Mouse (Mus musculus) layer of hippocampus, adult 2 months (tissue): ENCODE results near the gene Strn. TPM values are rescaled to one million over a fixed set of nuclear protein-coding genes. Genes with fewer than 3 reads are reported as not detected.

Experiments used
- DNase-seq, 2 experiments: peaks; one replicate each; pipeline ENCODE4 v3.0.0; 2022; ENCODE audit warnings: low spot score in 2 of 2
- H3K27ac ChIP-seq: fragments of 200-600 bp; 2 replicates; pipeline ENCODE4 v1.8.1; 2022
- H3K4me3 ChIP-seq: fragments of 200-600 bp; 2 replicates; pipeline ENCODE4 v1.8.1; 2022; ENCODE audit warnings: mild to moderate bottlenecking
- CTCF ChIP-seq: fragments of 200-600 bp; conservative IDR thresholded peaks from 2 replicates; pipeline ENCODE4 v1.8.1; 2022; ENCODE audit warnings: antibody characterized with exemption, mild to moderate bottlenecking, moderate library complexity
- total RNA-seq, 2 experiments: library from RNA; stranded (reverse); gene quantifications; 2 replicates each; pipeline ENCODE4 v1.2.3; 2021

Strn gene
- total RNA-seq, 2 experiments from 2014 or later, result 57.6 to 59.9 TPM

DNA sequence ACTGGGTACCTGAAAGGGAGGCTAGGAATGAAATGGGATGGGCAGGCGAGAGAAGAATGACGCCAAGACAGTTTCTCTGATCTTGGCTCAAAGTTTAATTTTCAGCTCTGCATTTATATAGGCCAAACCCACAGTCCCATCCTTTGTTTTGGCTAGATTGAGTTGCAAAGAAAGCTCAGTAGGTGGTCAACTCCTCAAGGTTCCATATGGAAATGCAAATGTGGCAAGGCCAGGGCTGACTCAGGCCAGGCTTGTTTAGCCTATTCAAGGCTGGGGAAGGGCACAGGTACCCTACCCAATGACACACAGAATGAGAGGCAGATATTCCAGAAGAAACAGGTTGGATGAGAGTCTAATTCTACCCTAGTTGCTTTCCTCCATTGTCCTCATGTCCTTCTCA, 101.4 kb downstream of the Strn start:
- no peak for TF ChIP-seq CTCF
- no peak for DNase-seq
- Histone ChIP-seq H3K27ac (no peak overlapping the region), H3K4me3 (no peak overlapping the region)

DNA sequence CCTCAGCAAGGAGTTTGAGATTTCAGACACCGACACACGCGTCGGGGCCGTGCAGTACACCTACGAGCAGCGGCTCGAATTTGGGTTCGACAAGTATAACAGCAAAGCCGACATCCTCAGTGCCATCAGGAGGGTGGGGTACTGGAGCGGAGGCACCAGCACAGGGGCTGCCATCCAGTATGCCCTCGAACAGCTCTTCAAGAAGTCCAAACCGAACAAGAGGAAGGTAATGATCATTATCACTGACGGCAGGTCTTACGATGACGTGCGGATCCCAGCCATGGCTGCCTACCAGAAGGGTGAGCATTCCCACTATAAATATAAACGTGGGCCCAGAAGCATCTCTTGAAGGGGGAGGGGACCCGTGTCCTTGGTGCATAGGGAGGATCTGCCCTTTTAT, 112.1 kb downstream of the Strn start:
- Histone ChIP-seq H3K4me3 (no peak overlapping the region), H3K27ac (no peak overlapping the region)
- DNase-seq, result no peak
- no peak for TF ChIP-seq CTCF

DNA sequence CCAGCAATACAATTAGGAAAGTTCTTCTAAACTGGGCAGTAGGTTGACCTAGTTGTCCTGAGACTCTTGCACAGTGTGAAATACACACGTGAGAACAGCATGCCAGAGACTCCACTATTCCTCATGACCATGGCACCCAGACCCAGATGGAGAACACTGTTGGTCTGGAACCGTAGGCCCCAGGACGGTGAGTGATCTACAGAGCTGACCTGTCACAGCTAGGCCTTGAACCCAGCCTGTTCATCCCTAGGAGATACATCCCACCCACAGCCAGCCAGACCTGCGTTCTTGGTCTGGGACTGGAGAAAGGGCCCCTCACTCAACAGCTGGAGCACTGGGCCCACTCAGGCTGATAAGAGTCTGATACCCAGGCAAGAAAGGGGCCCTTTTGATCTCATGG, 115.1 kb downstream of the Strn start:
- Histone ChIP-seq H3K27ac (no peak overlapping the region), H3K4me3 (no peak overlapping the region)
- no peak for TF ChIP-seq CTCF
- DNase-seq, result no peak

DNA sequence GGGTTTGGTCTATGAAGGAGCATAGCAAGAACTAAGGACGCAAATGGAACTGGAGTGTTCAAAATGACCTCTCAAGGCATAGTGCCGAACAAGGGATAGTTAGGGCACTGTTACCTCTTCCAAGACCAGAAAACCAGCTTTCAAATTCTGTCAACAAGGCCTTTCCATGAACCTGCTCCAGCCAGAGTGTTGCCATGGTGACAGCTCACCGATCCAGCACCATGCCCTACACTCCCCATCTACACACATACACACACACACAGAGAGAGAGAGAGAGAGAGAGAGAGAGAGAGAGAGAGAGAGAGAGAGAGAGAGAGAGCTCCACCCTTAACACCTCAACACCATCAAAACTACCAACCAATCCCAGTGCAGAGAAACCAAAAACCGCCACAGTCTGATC, 116.3 kb downstream of the Strn start:
- H3K27ac ChIP-seq, result no peak overlapping the region
- no peak for DNase-seq
- no peak for TF ChIP-seq CTCF
- no peak overlapping the region for H3K4me3 ChIP-seq

DNA sequence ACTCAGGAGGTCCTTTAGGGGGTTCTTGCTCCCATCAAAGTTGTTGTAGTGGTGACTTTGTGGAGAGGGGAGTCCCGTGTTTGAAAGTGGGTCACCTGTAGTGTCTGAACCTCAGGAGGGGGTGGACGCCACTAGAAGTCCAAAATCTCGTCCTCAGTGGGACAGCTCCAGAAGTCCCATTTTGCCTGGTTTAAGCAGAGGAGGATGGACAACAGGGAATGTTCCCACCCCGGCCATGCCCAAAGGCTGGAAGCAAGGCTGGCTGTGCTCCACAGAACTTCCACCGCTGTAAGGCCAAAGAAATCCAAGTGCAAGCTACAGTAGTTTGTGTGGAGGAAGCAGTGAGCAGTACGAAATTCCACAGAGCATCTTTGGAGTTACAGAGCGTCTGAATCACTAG, 117.0 kb downstream of the Strn start:
- TF ChIP-seq CTCF, result no peak
- H3K27ac ChIP-seq, result no peak overlapping the region
- DNase-seq, result no peak

DNA sequence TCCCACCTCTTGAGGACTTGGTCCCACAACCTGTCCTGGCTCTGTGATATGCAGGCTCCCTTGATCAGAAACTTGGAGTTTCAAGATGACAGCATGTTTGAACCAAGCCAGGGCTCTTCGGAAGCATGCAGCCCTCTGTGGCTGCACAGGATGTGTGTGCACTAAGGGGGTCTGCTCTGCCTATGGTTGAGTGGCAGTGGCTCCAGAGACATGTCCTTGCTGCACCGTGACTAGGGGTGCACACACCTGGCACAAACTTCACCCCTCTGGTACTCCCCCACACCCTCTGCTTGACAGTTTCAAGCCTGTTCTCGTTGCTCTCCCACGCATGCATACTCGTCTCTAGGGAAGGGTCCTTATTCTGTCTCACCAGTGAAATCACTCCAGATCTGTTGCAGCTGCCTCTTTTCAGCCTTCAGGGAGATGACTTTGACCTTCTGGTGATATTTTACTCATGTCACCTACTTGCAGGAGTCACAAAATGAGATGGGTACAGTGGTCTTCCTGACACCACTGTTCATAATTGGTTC, 118.8 kb downstream of the Strn start:
- no peak overlapping the region for H3K4me3 ChIP-seq
- peak overlapping the region; percentile 57; the same call in 1 of the 2 replicates for H3K27ac ChIP-seq
- TF ChIP-seq CTCF, result no peak
- peak; percentile 34 to 35 for DNase-seq

More for the DNA sequence above, 117.0 kb downstream of the Strn start:
- H3K4me3 ChIP-seq, result no peak overlapping the region

DNA sequence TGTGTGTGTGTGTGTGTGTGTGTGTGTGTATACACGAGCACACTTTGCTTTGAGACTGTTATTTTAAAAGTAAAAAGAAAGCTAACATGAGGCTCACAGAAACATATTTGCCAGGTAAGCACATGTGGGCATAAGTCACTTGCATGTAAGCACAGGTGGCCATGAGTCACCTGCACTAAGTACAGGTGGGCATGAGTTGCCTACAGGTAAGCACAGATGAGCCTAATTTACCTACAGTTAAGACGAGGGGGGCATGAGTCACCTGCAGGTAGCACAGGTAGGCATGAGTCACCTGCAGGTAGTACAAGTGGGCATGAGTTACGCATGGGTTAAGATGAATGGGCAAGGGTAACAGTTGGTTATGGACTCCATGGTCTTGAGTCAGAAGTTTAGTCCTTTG, 121.9 kb downstream of the Strn start:
- Histone ChIP-seq H3K4me3 (no peak overlapping the region), H3K27ac (no peak overlapping the region)
- TF ChIP-seq CTCF, result no peak
- no peak for DNase-seq

DNA sequence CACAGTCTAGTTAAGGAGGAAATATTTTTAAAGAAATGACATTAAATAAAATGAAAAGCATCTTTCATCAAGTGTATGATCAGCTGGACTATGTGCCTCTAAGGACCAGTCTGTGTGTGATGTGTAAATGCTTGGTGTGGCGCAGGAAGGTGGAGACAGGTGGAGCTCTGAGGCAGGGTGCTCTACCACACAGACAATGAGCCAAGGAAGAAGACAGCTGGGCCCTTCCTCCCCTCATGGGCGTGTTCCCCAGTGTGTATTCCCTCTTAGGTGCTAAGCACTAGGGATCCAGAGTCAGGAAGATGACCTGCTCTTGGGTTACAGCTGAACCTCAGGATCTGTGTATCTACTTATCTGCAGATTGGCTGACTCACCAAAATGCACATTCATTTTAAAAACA, 122.5 kb downstream of the Strn start:
- no peak for TF ChIP-seq CTCF
- Histone ChIP-seq H3K4me3 (no peak overlapping the region), H3K27ac (no peak overlapping the region)
- no peak for DNase-seq

DNA sequence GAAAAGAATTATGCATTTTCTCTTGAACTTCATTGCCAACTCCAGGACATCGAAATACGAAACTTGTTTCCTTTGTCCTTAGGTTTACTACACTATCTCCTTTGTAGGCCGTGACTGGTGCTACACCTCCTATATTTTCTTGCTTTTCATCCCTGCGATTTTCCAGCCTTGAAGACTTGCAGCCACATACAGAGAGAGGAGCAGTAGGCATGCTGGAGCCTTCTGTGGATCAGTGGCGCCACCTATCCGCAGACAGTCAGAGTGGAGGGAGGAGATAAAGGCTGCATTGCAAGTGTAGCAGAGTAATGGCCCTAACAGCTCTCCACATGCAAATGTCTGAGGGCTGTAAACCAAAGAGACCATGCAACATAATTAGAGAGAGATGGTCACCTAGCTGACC, 125.9 kb downstream of the Strn start:
- H3K4me3 ChIP-seq, result no peak overlapping the region
- TF ChIP-seq CTCF, result peak; percentile 74
- H3K27ac ChIP-seq, result no peak overlapping the region
- DNase-seq, result peak in 1 of 2 experiments; percentile 42

DNA sequence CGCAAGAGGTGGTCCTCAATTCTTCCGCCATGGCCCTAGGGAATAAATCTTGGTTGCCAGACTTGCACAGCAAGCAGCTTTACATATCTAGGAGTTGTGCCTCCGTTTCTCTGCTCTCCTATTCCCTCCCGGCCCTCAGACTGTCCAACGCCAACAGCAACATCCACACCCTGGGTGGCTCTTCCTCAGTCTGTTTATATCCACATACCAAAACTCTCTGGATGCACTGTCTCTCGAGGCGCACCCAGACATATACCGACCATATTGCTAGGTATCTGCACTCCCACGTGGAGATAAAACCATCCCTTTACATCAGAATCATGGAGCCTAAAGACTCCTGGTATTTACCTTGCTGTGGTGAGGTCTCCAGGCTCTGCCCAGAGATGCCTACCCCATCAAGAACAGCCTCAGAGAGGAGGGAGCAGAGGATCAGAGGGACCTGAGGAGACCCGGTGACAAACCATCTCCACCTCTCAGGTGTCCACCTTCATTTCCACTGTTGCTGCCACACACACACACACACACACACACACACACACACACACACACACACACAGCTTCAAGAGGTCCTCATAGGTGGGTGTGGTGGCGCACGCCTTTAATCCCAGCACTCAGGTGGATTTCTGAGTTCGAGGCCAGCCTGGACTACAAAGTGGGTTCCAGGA, 127.7 kb downstream of the Strn start:
- no peak overlapping the region for H3K27ac ChIP-seq
- H3K4me3 ChIP-seq, result no peak overlapping the region
- no peak for DNase-seq
- no peak for TF ChIP-seq CTCF

DNA sequence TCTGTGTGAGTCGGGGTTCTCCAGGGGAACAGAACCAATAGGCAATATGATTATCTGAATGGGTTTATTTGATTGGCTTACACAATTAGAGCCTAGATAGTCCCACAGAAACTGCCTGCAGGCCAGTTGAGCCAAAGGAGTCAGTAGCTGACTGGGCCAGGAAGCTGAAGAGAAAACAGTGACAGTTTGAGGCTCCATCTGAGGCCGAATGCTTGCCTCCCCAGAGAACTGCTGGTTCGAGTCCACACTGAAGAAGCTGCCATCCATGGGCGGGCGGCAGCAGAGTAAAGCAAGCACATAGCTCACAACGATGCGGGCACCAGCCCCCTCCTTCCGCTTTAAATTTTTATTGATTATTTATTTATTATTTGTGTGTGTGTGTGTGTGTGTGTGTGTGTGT, 128.3 kb downstream of the Strn start:
- no peak for DNase-seq
- Histone ChIP-seq H3K4me3 (no peak overlapping the region), H3K27ac (no peak overlapping the region)
- TF ChIP-seq CTCF, result no peak

DNA sequence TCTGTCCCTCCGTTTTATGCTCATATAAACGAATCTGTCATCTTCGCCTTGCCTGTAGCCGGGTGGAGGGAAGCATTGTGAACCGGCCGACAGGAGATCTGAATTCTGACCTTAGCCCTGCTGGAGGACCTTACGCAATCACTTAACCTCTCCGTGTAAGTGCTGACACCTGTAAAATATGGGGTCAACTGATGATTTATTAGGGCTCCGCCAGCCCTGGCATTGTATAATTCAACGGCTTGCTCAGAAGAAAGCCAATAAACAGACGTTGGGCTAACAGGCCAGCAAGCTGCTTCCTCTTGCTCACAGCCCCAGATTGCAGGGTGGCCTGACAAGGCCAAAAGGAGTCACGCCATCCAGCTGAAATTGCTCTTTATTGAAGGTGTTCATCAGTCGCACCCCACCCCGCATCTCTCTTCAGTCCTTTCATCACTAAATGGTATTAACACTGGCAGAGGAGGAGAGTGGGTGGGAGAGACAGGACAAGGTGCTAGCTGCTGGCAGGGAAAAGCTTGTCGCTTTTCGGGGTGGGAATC, 128.8 kb downstream of the Strn start:
- H3K27ac ChIP-seq, result no peak overlapping the region
- no peak overlapping the region for H3K4me3 ChIP-seq
- TF ChIP-seq CTCF, result no peak

DNA sequence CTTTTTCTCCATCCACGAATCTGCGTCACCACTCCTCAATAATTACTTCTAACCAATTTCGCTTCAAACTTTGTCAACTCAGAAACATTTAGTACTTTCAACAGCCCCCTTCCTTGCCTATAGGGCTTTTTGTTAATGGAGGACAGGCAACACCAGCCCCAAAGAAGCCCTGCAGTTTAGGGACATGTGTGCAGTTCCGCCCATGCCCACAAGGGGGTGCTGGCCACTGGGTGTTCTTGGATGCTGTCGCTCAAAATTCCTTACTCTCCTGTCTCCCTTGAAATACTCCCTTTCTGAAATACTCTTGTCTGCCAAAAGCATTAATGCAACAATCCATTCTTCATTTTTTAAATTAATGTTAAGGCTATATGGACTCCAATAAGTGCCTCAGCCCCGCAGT, 132.6 kb downstream of the Strn start:
- peak; percentile 79 for TF ChIP-seq CTCF
- peak; percentile 37 to 72 for DNase-seq
- Histone ChIP-seq H3K4me3 (no peak overlapping the region), H3K27ac (peak overlapping the region; percentile 28; the same call in 1 of the 2 replicates)

More for the DNA sequence above, 128.8 kb downstream of the Strn start:
- DNase-seq, result no peak

DNA sequence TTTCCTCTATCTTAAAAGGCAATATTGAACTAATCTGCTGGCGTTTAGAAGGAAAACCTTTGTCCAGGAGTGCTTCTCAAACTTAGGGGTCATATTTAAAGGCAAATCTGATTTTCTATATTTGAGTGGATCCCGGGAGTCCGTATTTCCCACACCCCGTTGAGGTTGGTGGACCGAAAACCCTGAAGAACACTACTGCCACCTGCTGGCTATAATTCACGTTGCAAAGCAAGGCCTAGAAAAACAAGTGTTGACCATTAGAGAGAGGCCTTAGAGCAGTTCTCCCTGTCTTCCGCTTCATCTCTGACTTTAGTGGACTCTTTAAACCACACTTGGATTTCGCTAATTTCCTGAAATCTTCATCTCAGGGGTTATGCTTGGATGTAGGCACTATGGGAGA, 133.1 kb downstream of the Strn start:
- peak; percentile 81 for TF ChIP-seq CTCF
- peak overlapping the region; percentile 46 for H3K4me3 ChIP-seq
- peak overlapping the region; percentile 49 for H3K27ac ChIP-seq
- DNase-seq, result peak; percentile 72 to 90
